Mouse (Mus musculus) spleen, adult 2 months (tissue): ENCODE results near the gene Tsc22d1. TPM values are rescaled to one million over a fixed set of nuclear protein-coding genes. Genes with fewer than 3 reads are reported as not detected.

Source experiments
- DNase-seq, 2 experiments: peaks; one replicate each; pipeline versions ENCODE4 v3.0.0 to v3.0.0-alpha.2; 2012 to 2021; ENCODE audit warnings: low spot score in 2 of 2, low read depth in 1 of 2
- H3K27ac ChIP-seq: fragments of 200-500 bp; 2 replicates; pipeline ENCODE4 v1.5.1; 2012; ENCODE audit warnings: low read length, inconsistent platforms; ENCODE audit not compliant: insufficient read depth
- H3K27me3 ChIP-seq: fragments of 200-500 bp; 2 replicates; pipeline ENCODE4 v1.6.1; 2012; ENCODE audit warnings: mild to moderate bottlenecking, moderate library complexity, low read length, inconsistent platforms; ENCODE audit not compliant: control insufficient read depth, insufficient read depth
- H3K36me3 ChIP-seq: fragments of 200-500 bp; 2 replicates; pipeline ENCODE4 v1.6.1; 2012; ENCODE audit warnings: mild to moderate bottlenecking, low read length, inconsistent platforms; ENCODE audit not compliant: control insufficient read depth, insufficient read depth
- H3K4me1 ChIP-seq: fragments of 200-500 bp; 2 replicates; pipeline ENCODE4 v1.6.1; 2011; ENCODE audit warnings: inconsistent platforms; ENCODE audit not compliant: control insufficient read depth, insufficient read depth, insufficient read length
- H3K4me3 ChIP-seq: fragments of 200-500 bp; 2 replicates; pipeline ENCODE4 v1.5.1; 2011; ENCODE audit warnings: mild to moderate bottlenecking, inconsistent platforms; ENCODE audit not compliant: insufficient read depth, insufficient read length; ENCODE audit errors: extremely low read depth
- CTCF ChIP-seq: fragments of 200-500 bp; IDR thresholded peaks from 2 replicates; pipeline ENCODE4 v1.5.1; 2011; ENCODE audit warnings: mild to moderate bottlenecking, inconsistent platforms; ENCODE audit not compliant: insufficient read depth, insufficient read length, insufficient replicate concordance; ENCODE audit errors: extremely low read depth
- POLR2A ChIP-seq: fragments of 200-500 bp; IDR thresholded peaks from 2 replicates; pipeline ENCODE4 v1.6.1; 2011; ENCODE audit warnings: low read depth, low read length, inconsistent platforms
- WGBS: fragments of 180-500 bp; shearing (Covaris S2); methylation state at CpG from one replicate; pipeline ENCODE4 v1.1.7; 2018; 5-methylcytosine and 5-hydroxymethylcytosine counted together
- polyA plus RNA-seq: library from polyadenylated mRNA; depleted of rRNA; stranded (reverse); fragments of >200 nt; gene quantifications from 2 replicates; pipeline ENCODE4 v1.2.3, GENCODE M21; 2012

Gene Tsc22d1
- polyA plus RNA-seq, 1 experiment, result 82.9 TPM

DNA sequence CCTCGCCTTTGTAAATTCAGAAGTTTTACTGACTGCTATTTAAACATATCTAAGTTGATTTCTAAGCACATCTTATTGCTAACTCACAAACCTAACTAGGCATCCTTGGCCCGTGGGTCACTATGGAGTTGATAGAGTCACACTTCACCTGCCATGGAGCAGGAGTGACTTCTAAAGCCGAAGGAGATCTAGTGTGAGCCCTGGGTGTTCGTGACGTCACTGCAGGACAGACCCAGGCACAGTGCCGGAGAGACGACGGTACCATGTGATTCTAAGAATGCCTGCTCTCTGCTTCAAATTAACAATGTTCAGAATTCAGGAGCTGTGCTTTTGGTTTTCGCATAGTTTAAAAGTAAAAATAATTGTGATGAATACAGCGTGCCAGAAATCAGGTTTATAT is 93.9 kb downstream of the Tsc22d1 start:
- TF ChIP-seq POLR2A, result no peak
- TF ChIP-seq CTCF, result no peak
- Histone ChIP-seq H3K36me3 (no peaks in the 10 kb centered on the region), H3K4me3 (no peak overlapping the region), H3K27ac (no peak overlapping the region), H3K27me3 (no peaks in the 10 kb centered on the region), H3K4me1 (peaks cover 5% of the 10 kb centered on the region)
- no peak for DNase-seq
- 93% methylated on average over 10 of the region's 10 CpGs for WGBS

DNA sequence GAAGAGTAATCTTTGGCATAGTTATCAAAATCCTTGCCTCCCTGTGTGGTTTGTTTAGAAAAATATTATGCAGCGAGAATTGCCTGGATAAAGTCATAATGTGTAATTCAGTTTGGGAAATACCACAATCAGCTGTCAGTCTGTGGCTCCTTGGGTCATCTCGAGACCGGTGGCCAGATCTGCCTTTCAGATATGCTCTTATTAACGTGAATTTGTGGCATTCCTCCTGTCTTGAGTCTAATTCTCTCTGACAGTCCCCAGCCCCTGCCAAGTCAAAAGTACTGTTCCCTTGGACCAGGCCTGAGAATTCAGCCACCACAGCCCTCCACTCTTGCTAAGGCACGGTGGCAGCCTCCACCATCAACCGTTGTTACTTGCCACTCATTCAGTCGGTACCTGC is 97.2 kb downstream of the Tsc22d1 start:
- no peaks in the 10 kb centered on the region for H3K36me3 ChIP-seq
- H3K27ac ChIP-seq, result no peak overlapping the region
- TF ChIP-seq CTCF, result no peak
- no peak for TF ChIP-seq POLR2A
- no peaks in the 10 kb centered on the region for H3K27me3 ChIP-seq
- WGBS, result 83% methylated on average over 7 of the region's 7 CpGs
- H3K4me3 ChIP-seq, result no peak overlapping the region
- DNase-seq, result no peak
- H3K4me1 ChIP-seq, result no peaks in the 10 kb centered on the region

DNA sequence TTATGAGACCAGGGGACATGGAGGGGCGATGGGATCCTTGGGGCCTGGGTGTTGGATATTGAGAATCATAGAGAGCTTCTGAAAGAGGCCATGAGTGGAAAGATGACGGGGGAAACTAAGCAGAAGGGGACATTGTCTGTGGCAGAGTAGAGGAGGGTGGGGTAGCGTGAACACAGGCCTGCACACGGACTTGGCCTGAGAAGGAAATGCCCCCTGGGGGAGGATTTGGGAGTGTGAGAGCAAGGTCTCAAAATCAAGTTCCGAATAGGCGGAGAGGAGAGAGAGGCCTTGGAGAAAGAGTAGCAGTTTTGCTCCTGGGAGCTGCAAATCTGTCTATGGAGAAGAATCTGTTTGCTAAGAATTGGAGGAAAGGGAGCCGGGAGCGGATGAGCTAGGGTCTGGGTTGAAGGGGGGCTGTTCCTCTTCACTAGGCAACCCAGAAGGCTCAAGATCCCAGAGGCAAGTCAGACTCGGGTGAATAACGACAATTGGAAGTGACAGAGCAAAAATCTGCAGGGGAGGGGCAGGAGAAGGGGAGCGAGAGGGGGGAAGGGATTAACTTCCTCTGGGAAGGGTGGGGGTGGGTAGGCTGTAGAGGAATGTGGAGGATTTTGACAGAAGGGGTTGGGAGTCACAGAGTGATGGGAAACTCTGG is 98.8 kb downstream of the Tsc22d1 start:
- Histone ChIP-seq H3K27ac (no peak overlapping the region), H3K36me3 (no peaks in the 10 kb centered on the region), H3K4me3 (no peak overlapping the region), H3K27me3 (no peaks in the 10 kb centered on the region), H3K4me1 (no peaks in the 10 kb centered on the region)
- 59% methylated on average over 11 of the region's 11 CpGs for WGBS
- no peak for DNase-seq
- TF ChIP-seq CTCF (no peak), POLR2A (no peak)

DNA sequence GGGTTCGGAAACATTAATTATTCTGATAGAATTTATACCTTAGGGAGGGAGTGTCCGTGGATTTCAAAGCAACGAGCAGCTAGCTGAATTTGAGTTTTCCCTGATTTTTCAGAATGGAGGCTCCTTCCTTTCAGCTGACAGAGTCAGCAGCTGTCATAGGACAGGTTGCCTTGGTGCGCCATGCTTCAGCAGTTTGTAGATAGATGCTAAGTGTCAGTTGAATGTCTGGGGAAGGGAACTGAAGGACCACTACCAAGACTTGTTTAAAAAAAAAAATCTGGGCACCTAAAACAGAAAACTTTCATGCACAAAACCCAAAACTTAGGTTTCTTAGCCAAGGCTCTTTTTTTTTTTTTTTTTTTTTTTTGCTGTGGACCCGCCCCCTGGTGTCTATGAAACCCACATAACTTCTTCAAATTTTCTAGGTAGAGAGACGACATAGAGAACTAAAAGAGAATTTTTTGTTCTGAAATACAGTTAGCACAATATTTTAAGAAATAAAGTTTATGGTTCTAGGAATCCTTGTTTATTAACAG is 99.4 kb downstream of the Tsc22d1 start:
- TF ChIP-seq POLR2A (no peak), CTCF (no peak)
- no peak for DNase-seq
- Histone ChIP-seq H3K27me3 (no peaks in the 10 kb centered on the region), H3K4me1 (no peaks in the 10 kb centered on the region), H3K36me3 (no peaks in the 10 kb centered on the region), H3K27ac (no peak overlapping the region), H3K4me3 (no peak overlapping the region)
- WGBS, result 59% methylated on average over 6 of the region's 6 CpGs

DNA sequence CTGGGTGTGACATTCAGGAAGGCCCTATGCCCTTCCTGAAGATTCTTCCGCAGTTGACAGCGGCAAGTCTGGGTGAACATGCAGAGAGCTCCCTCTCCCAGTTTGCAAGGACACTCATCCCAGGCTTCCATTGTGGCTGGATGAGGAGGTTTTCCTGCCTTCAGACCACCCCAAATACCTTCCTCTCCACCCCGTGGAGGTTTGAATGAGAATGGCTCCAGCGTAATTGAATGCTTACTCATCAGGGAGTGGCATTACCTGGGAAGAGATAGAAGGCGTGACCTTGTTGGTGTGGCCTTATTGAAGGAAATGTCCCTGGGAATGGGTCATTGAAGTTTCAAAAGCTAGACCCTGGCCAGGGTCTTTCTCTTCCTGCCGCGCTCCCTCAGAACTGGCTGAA is 100.9 kb downstream of the Tsc22d1 start:
- H3K27me3 ChIP-seq, result no peaks in the 10 kb centered on the region
- TF ChIP-seq POLR2A (no peak), CTCF (no peak)
- no peaks in the 10 kb centered on the region for H3K36me3 ChIP-seq
- DNase-seq, result no peak
- H3K27ac ChIP-seq, result no peak overlapping the region
- H3K4me1 ChIP-seq, result no peaks in the 10 kb centered on the region
- WGBS, result 94% methylated on average over 7 of the region's 7 CpGs
- no peak overlapping the region for H3K4me3 ChIP-seq

DNA sequence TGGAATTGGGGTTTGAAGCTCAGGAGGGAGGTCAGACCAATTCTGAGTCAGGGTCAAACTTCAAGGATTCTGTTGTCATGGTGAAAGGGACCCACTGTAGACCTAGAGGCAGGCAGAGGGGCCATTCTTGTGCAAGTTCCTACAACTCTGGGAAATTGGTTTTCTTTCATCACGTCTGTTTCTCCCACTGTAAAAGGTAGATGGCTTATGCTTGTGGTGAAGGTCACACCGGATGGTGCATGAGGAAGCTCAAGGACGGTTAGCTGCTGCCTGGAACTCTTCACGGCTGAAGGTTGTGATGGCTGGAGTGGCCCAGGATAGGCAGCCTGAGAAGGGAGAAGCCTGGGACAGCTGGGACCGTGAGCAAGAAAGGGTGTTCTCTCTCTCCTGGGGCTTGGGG is 103.5 kb downstream of the Tsc22d1 start:
- no peaks in the 10 kb centered on the region for H3K36me3 ChIP-seq
- H3K27ac ChIP-seq, result no peak overlapping the region
- no peak overlapping the region for H3K4me3 ChIP-seq
- DNase-seq, result no peak
- no peaks in the 10 kb centered on the region for H3K4me1 ChIP-seq
- no peaks in the 10 kb centered on the region for H3K27me3 ChIP-seq
- WGBS, result 76% methylated on average over 5 of the region's 5 CpGs
- no peak for TF ChIP-seq POLR2A
- no peak for TF ChIP-seq CTCF

- Histone ChIP-seq H3K27me3 (no peaks in the 10 kb centered on the region), H3K4me1 (no peaks in the 10 kb centered on the region), H3K27ac (no peak overlapping the region), H3K36me3 (no peaks in the 10 kb centered on the region), H3K4me3 (no peak overlapping the region)
- no peak for TF ChIP-seq POLR2A
- no peak for TF ChIP-seq CTCF
- no peak for DNase-seq
- 64% methylated on average over 4 of the region's 4 CpGs for WGBS
Measured at GRCm38 (mm10) chr14:76520606-76521005, 105.8 kb downstream of the Tsc22d1 start.
